Mouse (Mus musculus): ENCODE data around the gene Brsk2. TPM values are rescaled to one million over a fixed set of nuclear protein-coding genes. Genes with fewer than 3 reads are reported as not detected.

Brsk2 gene
- polyA plus RNA-seq, 2 experiments, result 0.66 to 0.78 TPM

- DNase-seq (ENCODE audit: low spot score), result no peak
- Histone ChIP-seq H3K4me1 (ENCODE audit: control insufficient read depth, insufficient read depth, low read length) (no peaks in the 10 kb centered on the region; the same call in 1 of the 2 replicates), H3K4me2 (replicated peaks; ENCODE audit: low read depth, low read length, severe bottlenecking) (no peak overlapping the region), H3K9me3 (ENCODE audit: control insufficient read depth, low read length) (no peaks in the 10 kb centered on the region), H3K36me3 (ENCODE audit: control insufficient read depth, insufficient read depth, low read length) (no peaks in the 10 kb centered on the region), H3K9ac (ENCODE audit: low read depth, low read length, severe bottlenecking) (no peak overlapping the region), H3K4me3 (replicated peaks; ENCODE audit: low read length) (no peak overlapping the region), H3K27ac (replicated peaks; ENCODE audit: low read depth, low read length) (no peak overlapping the region), H3K27me3 (ENCODE audit: control insufficient read depth, insufficient read depth, low read length) (peaks cover 35% of the 10 kb centered on the region)
- no peak for TF ChIP-seq POLR2A (IDR thresholded peaks at IDR 0.05; ENCODE audit: borderline replicate concordance, extremely low read depth, insufficient read depth, insufficient read length)
- ATAC-seq (ENCODE audit: low FRiP score, low read depth), result no peak
- 72% methylated on average over 6 of the region's 6 CpGs for WGBS
Measured at GRCm38 (mm10) chr7:141953616-141954015, 4.1 kb downstream of the Brsk2 start.

- TF ChIP-seq POLR2A (IDR thresholded peaks at IDR 0.05; ENCODE audit: borderline replicate concordance, extremely low read depth, insufficient read depth, insufficient read length), result no peak
- Histone ChIP-seq H3K9ac (ENCODE audit: low read depth, low read length, severe bottlenecking) (no peak overlapping the region), H3K36me3 (ENCODE audit: control insufficient read depth, insufficient read depth, low read length) (no peaks in the 10 kb centered on the region), H3K9me3 (ENCODE audit: control insufficient read depth, low read length) (no peaks in the 10 kb centered on the region), H3K4me2 (replicated peaks; ENCODE audit: low read depth, low read length, severe bottlenecking) (no peak overlapping the region), H3K4me3 (replicated peaks; ENCODE audit: low read length) (no peak overlapping the region), H3K27me3 (ENCODE audit: control insufficient read depth, insufficient read depth, low read length) (peaks cover 18% of the 10 kb centered on the region), H3K27ac (replicated peaks; ENCODE audit: low read depth, low read length) (no peak overlapping the region), H3K4me1 (ENCODE audit: control insufficient read depth, insufficient read depth, low read length) (no peaks in the 10 kb centered on the region)
- no peak for DNase-seq (ENCODE audit: low spot score)
- ATAC-seq (ENCODE audit: low FRiP score, low read depth), result no peak
- 78% methylated on average over 5 of the region's 5 CpGs for WGBS
Measured at GRCm38 (mm10) chr7:141955565-141956173, 6.1 kb downstream of the Brsk2 start.

- H3K27me3 ChIP-seq (ENCODE audit: control insufficient read depth, insufficient read depth, low read length), result peaks cover 13% of the 10 kb centered on the region
- no peaks in the 10 kb centered on the region for H3K4me1 ChIP-seq (ENCODE audit: control insufficient read depth, insufficient read depth, low read length)
- DNase-seq (ENCODE audit: low spot score) (no peak), ATAC-seq (ENCODE audit: low FRiP score, low read depth) (no peak)
- WGBS, result 73% methylated on average over 8 of the region's 8 CpGs
- no peak overlapping the region for H3K27ac ChIP-seq (replicated peaks; ENCODE audit: low read depth, low read length)
- no peak overlapping the region for H3K4me3 ChIP-seq (replicated peaks; ENCODE audit: low read length)
- no peaks in the 10 kb centered on the region for H3K36me3 ChIP-seq (ENCODE audit: control insufficient read depth, insufficient read depth, low read length)
- no peak for TF ChIP-seq POLR2A (IDR thresholded peaks at IDR 0.05; ENCODE audit: borderline replicate concordance, extremely low read depth, insufficient read depth, insufficient read length)
- no peak overlapping the region for H3K9ac ChIP-seq (ENCODE audit: low read depth, low read length, severe bottlenecking)
- no peaks in the 10 kb centered on the region for H3K9me3 ChIP-seq (ENCODE audit: control insufficient read depth, low read length)
- H3K4me2 ChIP-seq (replicated peaks; ENCODE audit: low read depth, low read length, severe bottlenecking), result no peak overlapping the region
Measured at GRCm38 (mm10) chr7:141956174-141956566, 6.6 kb downstream of the Brsk2 start.

- Histone ChIP-seq H3K27ac (replicated peaks; ENCODE audit: low read depth, low read length) (no peak overlapping the region), H3K9me3 (ENCODE audit: control insufficient read depth, low read length) (no peaks in the 10 kb centered on the region), H3K4me2 (replicated peaks; ENCODE audit: low read depth, low read length, severe bottlenecking) (no peak overlapping the region), H3K9ac (ENCODE audit: low read depth, low read length, severe bottlenecking) (no peak overlapping the region), H3K36me3 (ENCODE audit: control insufficient read depth, insufficient read depth, low read length) (no peaks in the 10 kb centered on the region), H3K4me1 (ENCODE audit: control insufficient read depth, insufficient read depth, low read length) (no peaks in the 10 kb centered on the region), H3K4me3 (replicated peaks; ENCODE audit: low read length) (no peak overlapping the region), H3K27me3 (ENCODE audit: control insufficient read depth, insufficient read depth, low read length) (no peaks in the 10 kb centered on the region)
- TF ChIP-seq POLR2A (IDR thresholded peaks at IDR 0.05; ENCODE audit: borderline replicate concordance, extremely low read depth, insufficient read depth, insufficient read length), result no peak
- ATAC-seq (ENCODE audit: low FRiP score, low read depth) (no peak), DNase-seq (ENCODE audit: low spot score) (no peak)
- WGBS, result 84% methylated on average over 4 of the region's 4 CpGs
Measured at GRCm38 (mm10) chr7:141957524-141958051, 8.0 kb downstream of the Brsk2 start.

GRCm38 (mm10) chr7:141958211-141958610, 8.7 kb downstream of the Brsk2 start:
- Histone ChIP-seq H3K4me3 (replicated peaks; ENCODE audit: low read length) (no peak overlapping the region), H3K27ac (replicated peaks; ENCODE audit: low read depth, low read length) (no peak overlapping the region), H3K36me3 (ENCODE audit: control insufficient read depth, insufficient read depth, low read length) (no peaks in the 10 kb centered on the region), H3K9me3 (ENCODE audit: control insufficient read depth, low read length) (no peaks in the 10 kb centered on the region), H3K4me1 (ENCODE audit: control insufficient read depth, insufficient read depth, low read length) (no peaks in the 10 kb centered on the region), H3K27me3 (ENCODE audit: control insufficient read depth, insufficient read depth, low read length) (no peaks in the 10 kb centered on the region), H3K4me2 (replicated peaks; ENCODE audit: low read depth, low read length, severe bottlenecking) (no peak overlapping the region), H3K9ac (ENCODE audit: low read depth, low read length, severe bottlenecking) (no peak overlapping the region)
- ATAC-seq (ENCODE audit: low FRiP score, low read depth) (no peak), DNase-seq (ENCODE audit: low spot score) (no peak)
- 84% methylated on average over 2 of the region's 2 CpGs for WGBS
- TF ChIP-seq POLR2A (IDR thresholded peaks at IDR 0.05; ENCODE audit: borderline replicate concordance, extremely low read depth, insufficient read depth, insufficient read length), result no peak

All from limb, embryonic 14.5 days (tissue).